9 mouse cellular contexts compared by ENCODE assay signal in genomic region chr13:40916321-40917160, GRCm38 (mm10). TPM values are rescaled to one million over a fixed set of nuclear protein-coding genes. Genes with fewer than 3 reads are reported as not detected.
A peak's percentile ranks its signal among the peaks of the same experiment; 100 is the strongest.
DNase-seq lines count a peak whose midpoint lies in the region; ATAC-seq lines count a peak whose summit lies in the region.
"Had no signal": no experiment of that assay in that cellular context is flagged by ENCODE, and none has a peak within 500 bp of the region (broad histone marks: within the 10 kb centered on the region; RNA-seq: fewer than 3 reads in every experiment).

No protein-coding gene starts in this region.

- H3K4me3 ChIP-seq in lung, embryonic 15.5 days, result peak overlapping the region; percentile 50
- peak overlapping the region; percentile 61 for H3K4me3 ChIP-seq in forebrain, embryonic 10.5 days
- peak overlapping the region; percentile 53 for H3K4me3 ChIP-seq in liver, embryonic 13.5 days (replicated peaks)
- peak overlapping the region; percentile 42 for H3K4me3 ChIP-seq in stomach, embryonic 14.5 days (ENCODE audit: low read depth, low read length)

- no peak for DNase-seq in lung, postnatal 10 days
- DNase-seq in forebrain, embryonic 10.5 days (ENCODE audit: extremely low spot score, low spot score), result no peak
- DNase-seq in liver, embryonic 13.5 days, result no peak
- DNase-seq in right cerebral cortex, postnatal 4 days, result no peak
- no peak for DNase-seq in layer of hippocampus, postnatal 36 days
- no peak for DNase-seq in kidney, adult 8-10 months

- no peak overlapping the region for H3K9ac ChIP-seq in lung, embryonic 15.5 days
- H3K9ac ChIP-seq in liver, embryonic 13.5 days, result no peak overlapping the region
- H3K9ac ChIP-seq in stomach, embryonic 14.5 days (replicated peaks; ENCODE audit: low read depth, low read length), result peak overlapping the region; percentile 37; the same call in 1 of the 2 replicates

- ATAC-seq in lung, embryonic 15.5 days (ENCODE audit: borderline replicate concordance, extremely low read depth, low FRiP score, low TSS enrichment), result no peak
- no peak for ATAC-seq in liver, embryonic 13.5 days (ENCODE audit: low read depth)
- no peak for ATAC-seq in stomach, embryonic 14.5 days (ENCODE audit: insufficient number of reproducible peaks, insufficient read depth, low FRiP score, low read depth)

- H3K4me1 ChIP-seq in lung, embryonic 15.5 days, result peaks cover 25% of the 10 kb centered on the region
- peaks cover 27% of the 10 kb centered on the region for H3K4me1 ChIP-seq in forebrain, embryonic 10.5 days
- H3K4me1 ChIP-seq in liver, embryonic 13.5 days (replicated peaks), result peaks cover 23% of the 10 kb centered on the region
- H3K4me1 ChIP-seq in stomach, embryonic 14.5 days (ENCODE audit: control insufficient read depth, insufficient read depth, low read length), result peaks cover 15% of the 10 kb centered on the region; the same call in 1 of the 2 replicates

- no peaks in the 10 kb centered on the region for H3K36me3 ChIP-seq in lung, embryonic 15.5 days
- H3K36me3 ChIP-seq in forebrain, embryonic 10.5 days (replicated peaks), result no peaks in the 10 kb centered on the region
- no peaks in the 10 kb centered on the region for H3K36me3 ChIP-seq in liver, embryonic 13.5 days
- H3K36me3 ChIP-seq in stomach, embryonic 14.5 days (ENCODE audit: control insufficient read depth, insufficient read depth, low read length), result no peaks in the 10 kb centered on the region

- H3K27ac ChIP-seq in lung, embryonic 15.5 days, result no peak overlapping the region
- no peak overlapping the region for H3K27ac ChIP-seq in forebrain, embryonic 10.5 days
- H3K27ac ChIP-seq in liver, embryonic 13.5 days, result no peak overlapping the region
- no peak overlapping the region; the same call in 1 of the 2 replicates for H3K27ac ChIP-seq in stomach, embryonic 14.5 days (ENCODE audit: low read length)

- peak overlapping the region; percentile 92 for H3K4me2 ChIP-seq in lung, embryonic 15.5 days
- peak overlapping the region; percentile 71 for H3K4me2 ChIP-seq in liver, embryonic 13.5 days
- peak overlapping the region; percentile 89 for H3K4me2 ChIP-seq in stomach, embryonic 14.5 days (replicated peaks; ENCODE audit: low read depth, low read length)

- 5% methylated on average over 21 of the region's 21 CpGs for WGBS in lung, embryonic 15.5 days
- WGBS in forebrain, embryonic 10.5 days, result 8% methylated on average over 21 of the region's 21 CpGs
- WGBS in liver, embryonic 13.5 days (ENCODE audit: insufficient replicate concordance), result 19% methylated on average over 21 of the region's 21 CpGs
- WGBS in stomach, embryonic 14.5 days, result 6% methylated on average over 21 of the region's 21 CpGs

- H3K9me3 ChIP-seq in lung, embryonic 15.5 days, result no peaks in the 10 kb centered on the region
- H3K9me3 ChIP-seq in forebrain, embryonic 10.5 days, result no peaks in the 10 kb centered on the region
- H3K9me3 ChIP-seq in liver, embryonic 13.5 days (replicated peaks), result no peaks in the 10 kb centered on the region
- H3K9me3 ChIP-seq in stomach, embryonic 14.5 days (ENCODE audit: control insufficient read depth, low read depth, low read length), result no peaks in the 10 kb centered on the region

- peaks cover 18% of the 10 kb centered on the region for H3K27me3 ChIP-seq in lung, embryonic 15.5 days
- H3K27me3 ChIP-seq in forebrain, embryonic 10.5 days (ENCODE audit: poor library complexity, severe bottlenecking), result peaks cover 64% of the 10 kb centered on the region
- H3K27me3 ChIP-seq in liver, embryonic 13.5 days, result peaks cover 58% of the 10 kb centered on the region
- H3K27me3 ChIP-seq in stomach, embryonic 14.5 days (ENCODE audit: control insufficient read depth, insufficient read depth, low read length), result no peaks in the 10 kb centered on the region

RNA-seq across cellular contexts. Expression of gene Gcnt2, which starts 57.0 kb away (rescaled TPM):
- polyA plus RNA-seq in lung, embryonic 15.5 days (2015; fragmentation: Nextera tagmentation; extraction: Ambion mirVana), result 2.5 and 4.0 TPM in 2 replicates
- 2.2 and 3.0 TPM in 2 replicates for polyA plus RNA-seq in forebrain, embryonic 10.5 days (2016; fragmentation: Nextera tagmentation; extraction: Ambion mirVana)
- polyA plus RNA-seq in liver, embryonic 13.5 days (2015; fragmentation: Nextera tagmentation; extraction: Ambion mirVana), result 0.77 and 1.3 TPM in 2 replicates
- polyA plus RNA-seq in stomach, embryonic 14.5 days (2014; fragmentation: Nextera tagmentation; extraction: Ambion mirVana), result 8.3 and 8.4 TPM in 2 replicates
- total RNA-seq in layer of hippocampus, postnatal 36 days (2021), result 10 to 100 TPM; 16.7 to 17.7 TPM
- polyA plus RNA-seq: erythroblast, embryonic 14.5 days had no signal
